Mouse (Mus musculus): ENCODE measurements around the gene Wfdc6b.
"Not testable (repeated sequence)": the region's sequence is repeated elsewhere in the genome, so short reads cannot be mapped to it uniquely, and the experiment has no call there.

GRCm38 (mm10) chr2:164613471-164613870 is at the start of gene Wfdc6b, which contains the start of gene Wfdc8:
- not testable (repeated sequence) for TF ChIP-seq CTCF, EP300 (IDR thresholded peaks at IDR 0.05; ENCODE audit: low read depth)

Measured in liver, embryonic 14.5 days (tissue).